Mouse (Mus musculus) 416B (cell line): ENCODE measurements around the gene Nos1ap.

Experiments used
- DNase-seq: peaks from one replicate; pipeline ENCODE4 v3.0.0; 2011; ENCODE audit warnings: low read depth

Nos1ap gene

GRCm38 (mm10) chr1:170588353-170588752, 1.3 kb downstream of the Nos1ap start:
- peak; percentile 28 for DNase-seq

GRCm38 (mm10) chr1:170586715-170587114, 2.9 kb downstream of the Nos1ap start:
- DNase-seq, result no peak

- no peak for DNase-seq
Observed at GRCm38 (mm10) chr1:170583925-170584324, 5.7 kb downstream of the Nos1ap start.

- DNase-seq, result no peak
Observed at GRCm38 (mm10) chr1:170582341-170582740, 7.3 kb downstream of the Nos1ap start.

GRCm38 (mm10) chr1:170580485-170581110, 9.1 kb downstream of the Nos1ap start:
- DNase-seq, result no peak

GRCm38 (mm10) chr1:170579476-170579875, 10.2 kb downstream of the Nos1ap start:
- DNase-seq, result no peak

- DNase-seq, result no peak
Observed at GRCm38 (mm10) chr1:170579063-170579462, 10.6 kb downstream of the Nos1ap start.

- DNase-seq, result no peak
Observed at GRCm38 (mm10) chr1:170576728-170577065, 13.0 kb downstream of the Nos1ap start.

GRCm38 (mm10) chr1:170576012-170576727, 13.5 kb downstream of the Nos1ap start:
- DNase-seq, result peak; percentile 55

- no peak for DNase-seq
Observed at GRCm38 (mm10) chr1:170573117-170573516, 16.5 kb downstream of the Nos1ap start.

GRCm38 (mm10) chr1:170566969-170567368, 22.7 kb downstream of the Nos1ap start:
- DNase-seq, result no peak

GRCm38 (mm10) chr1:170566538-170566937, 23.1 kb downstream of the Nos1ap start:
- DNase-seq, result peak; percentile 82

- DNase-seq, result no peak
Observed at GRCm38 (mm10) chr1:170564926-170565325, 24.7 kb downstream of the Nos1ap start.

GRCm38 (mm10) chr1:170562431-170562830, 27.2 kb downstream of the Nos1ap start:
- DNase-seq, result no peak

- DNase-seq, result no peak
Observed at GRCm38 (mm10) chr1:170560768-170561167, 28.9 kb downstream of the Nos1ap start.

- no peak for DNase-seq
Observed at GRCm38 (mm10) chr1:170557962-170558361, 31.7 kb downstream of the Nos1ap start.

- no peak for DNase-seq
Observed at GRCm38 (mm10) chr1:170556696-170557095, 33.0 kb downstream of the Nos1ap start.

- peak; percentile 99 for DNase-seq
Observed at GRCm38 (mm10) chr1:170554939-170555293, 34.7 kb downstream of the Nos1ap start.

GRCm38 (mm10) chr1:170554235-170554938, 35.3 kb downstream of the Nos1ap start:
- no peak for DNase-seq

GRCm38 (mm10) chr1:170550649-170551440, 38.8 kb downstream of the Nos1ap start:
- DNase-seq, result peak; percentile 80

GRCm38 (mm10) chr1:170549059-170549458, 40.6 kb downstream of the Nos1ap start:
- DNase-seq, result no peak

GRCm38 (mm10) chr1:170548192-170548795, 41.4 kb downstream of the Nos1ap start:
- no peak for DNase-seq
